Mouse (Mus musculus): ENCODE data around the gene Sult6b2. TPM values are rescaled to one million over a fixed set of nuclear protein-coding genes. Genes with fewer than 3 reads are reported as not detected.

The Sult6b2 gene
- polyA plus RNA-seq, 1 experiment from 2014 or later = not detected

- no peaks in the 10 kb centered on the region for H3K36me3 ChIP-seq (ENCODE audit: insufficient read depth, low read length)
- peak; percentile 54; the same call in 1 of the 2 replicates for ATAC-seq
- WGBS = 37% methylated on average over 8 of the region's 8 CpGs
- TF ChIP-seq CTCF (IDR thresholded peaks at IDR 0.05) (no peak), EP300 (IDR thresholded peaks at IDR 0.05) (no peak)
- no peaks in the 10 kb centered on the region for H3K9me3 ChIP-seq (ENCODE audit: low read length)
- no peak overlapping the region for H3K27ac ChIP-seq (ENCODE audit: low read length)
- H3K9ac ChIP-seq (replicated peaks; ENCODE audit: low read depth) = no peak overlapping the region
- no peak overlapping the region for H3K4me2 ChIP-seq (replicated peaks; ENCODE audit: low read depth, low read length)
- H3K4me3 ChIP-seq (ENCODE audit: low read depth, low read length) = no peak overlapping the region
- no peaks in the 10 kb centered on the region for H3K27me3 ChIP-seq (replicated peaks; ENCODE audit: insufficient read depth, low read length)
- H3K4me1 ChIP-seq (ENCODE audit: insufficient read depth, low read depth, low read length) = no peaks in the 10 kb centered on the region
- DNase-seq (ENCODE audit: low spot score) = peak; percentile 57
Measured at GRCm38 (mm10) chr6:142748057-142748708, 56.1 kb downstream of the Sult6b2 start.

DNA sequence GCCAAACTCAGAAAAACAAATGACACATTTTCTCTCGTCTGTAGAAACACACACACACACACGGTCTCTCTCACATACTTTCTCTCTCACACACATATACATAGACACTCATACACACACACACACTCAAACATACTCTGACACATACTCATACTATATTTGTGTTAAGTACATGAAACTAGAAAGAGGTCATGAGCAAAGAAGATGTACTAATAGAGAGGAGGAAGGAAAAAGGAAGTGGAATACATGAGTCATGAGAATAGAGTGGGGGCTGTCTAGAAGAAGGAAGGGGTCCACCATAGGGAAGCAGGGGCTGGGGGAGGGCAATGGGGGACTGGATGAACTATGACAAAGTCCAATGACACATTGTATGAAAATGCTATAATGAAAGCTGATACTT is 57.1 kb downstream of the Sult6b2 start:
- DNase-seq (ENCODE audit: low spot score) (peak; percentile 52), ATAC-seq (peak; percentile 58)
- no peaks in the 10 kb centered on the region for H3K4me1 ChIP-seq (ENCODE audit: insufficient read depth, low read depth, low read length)
- H3K27ac ChIP-seq (ENCODE audit: low read length) = peak overlapping the region; percentile 65; the same call in 1 of the 2 replicates
- no peaks in the 10 kb centered on the region for H3K27me3 ChIP-seq (replicated peaks; ENCODE audit: insufficient read depth, low read length)
- WGBS = 41% methylated on average over 2 of the region's 2 CpGs
- no peaks in the 10 kb centered on the region for H3K36me3 ChIP-seq (ENCODE audit: insufficient read depth, low read length)
- no peak overlapping the region for H3K4me3 ChIP-seq (ENCODE audit: low read depth, low read length)
- TF ChIP-seq EP300 (IDR thresholded peaks at IDR 0.05) (no peak; the same call in 1 of the 2 replicates), CTCF (IDR thresholded peaks at IDR 0.05) (no peak)
- no peaks in the 10 kb centered on the region for H3K9me3 ChIP-seq (ENCODE audit: low read length)
- H3K4me2 ChIP-seq (replicated peaks; ENCODE audit: low read depth, low read length) = peak overlapping the region; percentile 25; the same call in 1 of the 2 replicates
- H3K9ac ChIP-seq (replicated peaks; ENCODE audit: low read depth) = no peak overlapping the region

DNA sequence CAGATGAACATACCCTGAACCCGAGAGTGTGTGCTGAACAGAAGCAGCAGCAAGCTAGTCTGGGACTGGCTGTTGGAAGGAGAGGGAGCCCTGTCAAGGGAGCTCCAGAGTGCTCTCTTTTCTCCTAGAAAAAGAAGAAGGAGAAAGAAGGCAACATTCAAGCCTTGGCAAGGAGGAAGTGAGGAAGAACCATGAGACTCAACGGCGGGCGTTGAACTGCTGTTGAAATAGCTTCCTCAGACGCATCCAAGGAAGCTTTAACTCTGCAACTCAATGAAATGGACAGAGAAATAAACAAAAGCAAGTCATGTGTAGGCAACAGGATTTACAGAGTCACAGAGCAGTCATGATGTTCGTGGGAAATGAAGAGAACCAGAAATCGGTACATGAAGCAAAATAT is 57.5 kb downstream of the Sult6b2 start:
- 22% methylated on average over 7 of the region's 7 CpGs for WGBS

GRCm38 (mm10) chr6:142745484-142745883 is 58.8 kb downstream of the Sult6b2 start:
- 91% methylated on average over 5 of the region's 5 CpGs for WGBS
- ATAC-seq = no peak

More for the DNA sequence above, 57.5 kb downstream of the Sult6b2 start:
- TF ChIP-seq EP300 (IDR thresholded peaks at IDR 0.05) (no peak), CTCF (IDR thresholded peaks at IDR 0.05) (no peak)
- Histone ChIP-seq H3K4me2 (replicated peaks; ENCODE audit: low read depth, low read length) (peak overlapping the region; percentile 25), H3K36me3 (ENCODE audit: insufficient read depth, low read length) (no peaks in the 10 kb centered on the region), H3K9ac (replicated peaks; ENCODE audit: low read depth) (no peak overlapping the region), H3K4me1 (ENCODE audit: insufficient read depth, low read depth, low read length) (no peaks in the 10 kb centered on the region), H3K27ac (ENCODE audit: low read length) (peak overlapping the region; percentile 65), H3K9me3 (ENCODE audit: low read length) (no peaks in the 10 kb centered on the region), H3K4me3 (ENCODE audit: low read depth, low read length) (no peak overlapping the region), H3K27me3 (replicated peaks; ENCODE audit: insufficient read depth, low read length) (no peaks in the 10 kb centered on the region)
- peak; percentile 38 for DNase-seq (ENCODE audit: low spot score)
- ATAC-seq = peak; percentile 36

GRCm38 (mm10) chr6:142743193-142743592 is 61.1 kb downstream of the Sult6b2 start:
- ATAC-seq = no peak
- WGBS = 84% methylated on average over 4 of the region's 4 CpGs
- no peak for TF ChIP-seq EP300 (IDR thresholded peaks at IDR 0.05)
- no peak for TF ChIP-seq CTCF (IDR thresholded peaks at IDR 0.05)
- DNase-seq (ENCODE audit: low spot score) = no peak
- Histone ChIP-seq H3K9me3 (ENCODE audit: low read length) (no peaks in the 10 kb centered on the region), H3K27ac (ENCODE audit: low read length) (no peak overlapping the region), H3K36me3 (ENCODE audit: insufficient read depth, low read length) (no peaks in the 10 kb centered on the region), H3K9ac (replicated peaks; ENCODE audit: low read depth) (no peak overlapping the region), H3K27me3 (replicated peaks; ENCODE audit: insufficient read depth, low read length) (no peaks in the 10 kb centered on the region), H3K4me2 (replicated peaks; ENCODE audit: low read depth, low read length) (no peak overlapping the region), H3K4me1 (ENCODE audit: insufficient read depth, low read depth, low read length) (no peaks in the 10 kb centered on the region), H3K4me3 (ENCODE audit: low read depth, low read length) (no peak overlapping the region)

More at GRCm38 (mm10) chr6:142745484-142745883, 58.8 kb downstream of the Sult6b2 start:
- H3K4me3 ChIP-seq (ENCODE audit: low read depth, low read length) = no peak overlapping the region
- no peak for TF ChIP-seq EP300 (IDR thresholded peaks at IDR 0.05)
- TF ChIP-seq CTCF (IDR thresholded peaks at IDR 0.05) = no peak
- no peak overlapping the region for H3K27ac ChIP-seq (ENCODE audit: low read length)
- H3K9ac ChIP-seq (replicated peaks; ENCODE audit: low read depth) = no peak overlapping the region
- no peak for DNase-seq (ENCODE audit: low spot score)
- no peaks in the 10 kb centered on the region for H3K4me1 ChIP-seq (ENCODE audit: insufficient read depth, low read depth, low read length)
- no peaks in the 10 kb centered on the region for H3K36me3 ChIP-seq (ENCODE audit: insufficient read depth, low read length)
- H3K9me3 ChIP-seq (ENCODE audit: low read length) = no peaks in the 10 kb centered on the region
- H3K27me3 ChIP-seq (replicated peaks; ENCODE audit: insufficient read depth, low read length) = no peaks in the 10 kb centered on the region
- no peak overlapping the region for H3K4me2 ChIP-seq (replicated peaks; ENCODE audit: low read depth, low read length)

DNA sequence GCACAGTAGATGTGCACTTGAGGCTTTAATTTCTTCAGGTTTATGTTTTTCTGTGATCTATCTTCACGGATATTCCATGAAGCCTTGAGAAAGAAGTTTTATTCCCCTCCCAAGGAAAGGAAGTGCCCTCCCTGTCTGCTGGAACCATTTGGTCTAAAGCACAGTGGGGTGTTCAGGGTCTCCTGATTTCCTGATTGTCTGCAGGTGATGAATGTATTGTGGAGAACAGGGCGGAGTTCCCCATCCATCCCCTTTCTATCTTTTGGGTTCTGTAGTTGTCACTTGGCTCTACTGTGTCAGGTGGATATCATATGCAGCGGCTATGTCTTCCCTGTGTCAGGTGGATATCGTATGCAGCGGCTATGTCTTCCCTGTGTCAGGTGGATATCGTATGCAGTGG is 62.5 kb downstream of the Sult6b2 start:
- DNase-seq (ENCODE audit: low spot score) = no peak
- WGBS = 83% methylated on average over 6 of the region's 6 CpGs
- Histone ChIP-seq H3K4me3 (ENCODE audit: low read depth, low read length) (no peak overlapping the region), H3K27ac (ENCODE audit: low read length) (no peak overlapping the region), H3K4me1 (ENCODE audit: insufficient read depth, low read depth, low read length) (no peaks in the 10 kb centered on the region), H3K9ac (replicated peaks; ENCODE audit: low read depth) (no peak overlapping the region), H3K36me3 (ENCODE audit: insufficient read depth, low read length) (no peaks in the 10 kb centered on the region), H3K4me2 (replicated peaks; ENCODE audit: low read depth, low read length) (no peak overlapping the region), H3K27me3 (replicated peaks; ENCODE audit: insufficient read depth, low read length) (no peaks in the 10 kb centered on the region), H3K9me3 (ENCODE audit: low read length) (no peaks in the 10 kb centered on the region)
- no peak for ATAC-seq
- TF ChIP-seq EP300 (IDR thresholded peaks at IDR 0.05) (no peak), CTCF (IDR thresholded peaks at IDR 0.05) (no peak)

All from lung, postnatal 0 days (tissue).